In genomic region chr10:19007897-19008606, GRCm38 (mm10) we compare ENCODE assay signal across 17 mouse cellular contexts. TPM values are rescaled to one million over a fixed set of nuclear protein-coding genes. Genes with fewer than 3 reads are reported as not detected.
DNase-seq lines count a peak whose midpoint lies in the region; ATAC-seq and TF ChIP-seq lines count a peak whose summit lies in the region.
"Had no signal": no experiment of that assay in that cellular context is flagged by ENCODE, and none has a peak within 500 bp of the region (broad histone marks: within the 10 kb centered on the region; RNA-seq: fewer than 3 reads in every experiment).

No protein-coding gene starts in this region.

- in situ Hi-C loops in CH12.LX (cut with MboI; ENCODE audit: low pct_ligation_motif_present, low pct_unique_long_range_greater_than_20kb, low sequenced_read_pairs) = no loop called here

- DNase-seq in kidney, postnatal 0 days (ENCODE audit: low spot score) = no peak
- DNase-seq in CH12.LX (ENCODE audit: extremely low read depth) = no peak
- peak; percentile 16 to 18 for DNase-seq in natural killer cell, adult 2 months (ENCODE audit: low spot score in 2 of 2)
- DNase-seq in spleen, postnatal 14 days (ENCODE audit: low spot score in 2 of 2) = no peak
- DNase-seq: adrenal gland, adult 2 months; cerebellum, adult 8-10 months; lung, embryonic 14.5 days; thymus, adult 18-20 months had no signal

- dilution Hi-C loops in CH12.LX (cut with MboI; ENCODE audit: extremely low pct_ligation_motif_present, extremely low pct_unique_long_range_greater_than_20kb, low sequenced_read_pairs) = no loop called here

- no peak for TF ChIP-seq RAD21 in CH12.LX (IDR thresholded peaks at IDR 0.05; ENCODE audit: low read depth, low read length)

- H3K36me3 ChIP-seq in kidney, postnatal 0 days (ENCODE audit: insufficient read depth, low read length) = peaks cover 20% of the 10 kb centered on the region; the same call in 1 of the 2 replicates
- peaks cover 18% of the 10 kb centered on the region for H3K36me3 ChIP-seq in kidney, embryonic 16.5 days (ENCODE audit: insufficient read depth, low read length)
- H3K36me3 ChIP-seq in CH12.LX (replicated peaks in 1 of 2; ENCODE audit: control insufficient read depth in 1 of 2, insufficient read depth in 1 of 2, low read length in 1 of 2) = peaks cover 70 to 77% of the 10 kb centered on the region in 2 experiments
- H3K36me3 ChIP-seq in hindbrain, embryonic 13.5 days = peaks cover 38% of the 10 kb centered on the region

- no peaks in the 10 kb centered on the region for H3K9me3 ChIP-seq in kidney, postnatal 0 days (replicated peaks; ENCODE audit: low read length)
- H3K9me3 ChIP-seq in kidney, embryonic 16.5 days (ENCODE audit: low read length) = no peaks in the 10 kb centered on the region
- no peaks in the 10 kb centered on the region for H3K9me3 ChIP-seq in CH12.LX (replicated peaks; ENCODE audit: low read length)
- no peaks in the 10 kb centered on the region for H3K9me3 ChIP-seq in hindbrain, embryonic 13.5 days
- H3K9me3 ChIP-seq: forebrain, embryonic 15.5 days; heart, embryonic 15.5 days; limb, embryonic 13.5 days; midbrain, embryonic 13.5 days had no signal

- no peak overlapping the region for H3K4me3 ChIP-seq in kidney, postnatal 0 days (replicated peaks; ENCODE audit: low read depth, low read length)
- H3K4me3 ChIP-seq in kidney, embryonic 16.5 days (ENCODE audit: low read length) = no peak overlapping the region
- H3K4me3 ChIP-seq in CH12.LX (replicated peaks in 1 of 3; ENCODE audit: low read depth in 2 of 3, low read length in 2 of 3, poor library complexity in 1 of 3) = peak overlapping the region; percentile 49 to 68 (median 61)
- no peak overlapping the region for H3K4me3 ChIP-seq in bone marrow macrophage, adult 2 months (ENCODE audit: insufficient read depth, low read length)
- no peak overlapping the region for H3K4me3 ChIP-seq in hindbrain, embryonic 13.5 days
- H3K4me3 ChIP-seq: forebrain, embryonic 15.5 days; heart, embryonic 15.5 days; limb, embryonic 13.5 days; midbrain, embryonic 13.5 days had no signal

- H3K27ac ChIP-seq in kidney, postnatal 0 days = peak overlapping the region; percentile 25; the same call in 1 of the 2 replicates
- no peak overlapping the region; the same call in 1 of the 2 replicates for H3K27ac ChIP-seq in kidney, embryonic 16.5 days (ENCODE audit: low read length)
- H3K27ac ChIP-seq in CH12.LX (ENCODE audit: insufficient read depth, low read depth) = peak overlapping the region; percentile 97
- H3K27ac ChIP-seq in bone marrow macrophage, adult 2 months (ENCODE audit: insufficient read depth, low read depth, low read length) = peak overlapping the region; percentile 78
- H3K27ac ChIP-seq in hindbrain, embryonic 13.5 days = no peak overlapping the region
- H3K27ac ChIP-seq: forebrain, embryonic 15.5 days; heart, embryonic 15.5 days; hindbrain, embryonic 14.5 days; limb, embryonic 13.5 days; midbrain, embryonic 13.5 days had no signal

- no peak for TF ChIP-seq EP300 in CH12.LX (IDR thresholded peaks at IDR 0.05; ENCODE audit: low read length)

- ATAC-seq in kidney, postnatal 0 days (replicated peaks; ENCODE audit: low FRiP score, low read depth) = no peak
- ATAC-seq in kidney, embryonic 16.5 days (ENCODE audit: low FRiP score, low TSS enrichment) = no peak
- no peak for ATAC-seq in hindbrain, embryonic 13.5 days (ENCODE audit: low FRiP score)
- ATAC-seq: CD4-positive, CD25-positive, alpha-beta regulatory T cell, adult 4 months; forebrain, embryonic 15.5 days; midbrain, embryonic 13.5 days had no signal

- no peak for TF ChIP-seq CTCF in kidney, postnatal 0 days (IDR thresholded peaks at IDR 0.05; ENCODE audit: low read depth)
- TF ChIP-seq CTCF in CH12.LX (conservative IDR thresholded peaks at IDR 0.05 in 1 of 2, IDR thresholded peaks at IDR 0.05 in 1 of 2; ENCODE audit: low read depth in 2 of 2, low read length in 2 of 2) = no peak
- no peak for TF ChIP-seq CTCF in bone marrow macrophage, adult 2 months (IDR thresholded peaks at IDR 0.05; ENCODE audit: low read depth, low read length)

- 79% methylated on average over 8 of the region's 8 CpGs for WGBS in kidney, postnatal 0 days
- WGBS in kidney, embryonic 16.5 days = 78% methylated on average over 8 of the region's 8 CpGs
- WGBS in hindbrain, embryonic 13.5 days = 85% methylated on average over 8 of the region's 8 CpGs

- H3K27me3 ChIP-seq in kidney, postnatal 0 days (ENCODE audit: insufficient read depth, low read length) = no peaks in the 10 kb centered on the region
- H3K27me3 ChIP-seq in kidney, embryonic 16.5 days (ENCODE audit: insufficient read depth, low read length) = no peaks in the 10 kb centered on the region
- no peaks in the 10 kb centered on the region for H3K27me3 ChIP-seq in CH12.LX (replicated peaks)
- H3K27me3 ChIP-seq in hindbrain, embryonic 13.5 days = no peaks in the 10 kb centered on the region
- H3K27me3 ChIP-seq: forebrain, embryonic 15.5 days; heart, embryonic 15.5 days; limb, embryonic 13.5 days; midbrain, embryonic 13.5 days had no signal

- H3K9ac ChIP-seq in kidney, postnatal 0 days (ENCODE audit: low read depth, low read length) = no peak overlapping the region
- H3K9ac ChIP-seq in kidney, embryonic 16.5 days (replicated peaks; ENCODE audit: low read length) = no peak overlapping the region
- H3K9ac ChIP-seq in CH12.LX (ENCODE audit: insufficient read depth, low read depth) = peak overlapping the region; percentile 79
- H3K9ac ChIP-seq in hindbrain, embryonic 13.5 days = no peak overlapping the region
- H3K9ac ChIP-seq: forebrain, embryonic 15.5 days; heart, embryonic 15.5 days; hindbrain, embryonic 14.5 days; limb, embryonic 13.5 days; lung, embryonic 14.5 days; midbrain, embryonic 13.5 days had no signal

- H3K4me2 ChIP-seq in kidney, postnatal 0 days (ENCODE audit: low read length) = no peak overlapping the region
- H3K4me2 ChIP-seq in kidney, embryonic 16.5 days (replicated peaks; ENCODE audit: low read depth, low read length) = no peak overlapping the region
- peak overlapping the region; percentile 57 for H3K4me2 ChIP-seq in CH12.LX (ENCODE audit: insufficient read depth, low read depth, poor library complexity, severe bottlenecking)
- H3K4me2 ChIP-seq in hindbrain, embryonic 13.5 days = no peak overlapping the region
- H3K4me2 ChIP-seq: forebrain, embryonic 15.5 days; heart, embryonic 15.5 days; hindbrain, embryonic 14.5 days; limb, embryonic 13.5 days; lung, embryonic 14.5 days; midbrain, embryonic 13.5 days had no signal

- TF ChIP-seq POLR2A in CH12.LX (IDR thresholded peaks at IDR 0.05; ENCODE audit: low read depth, low read length) = peak; percentile 16; the same call in 1 of the 2 replicates
- TF ChIP-seq POLR2A in bone marrow macrophage, adult 2 months (IDR thresholded peaks at IDR 0.05; ENCODE audit: borderline replicate concordance, low read depth, low read length) = no peak

- H3K4me1 ChIP-seq in kidney, postnatal 0 days (replicated peaks; ENCODE audit: insufficient read depth, low read length) = no peaks in the 10 kb centered on the region
- 0 out of 2 replicates have a peak, but pooled peaks cover 5% of the 10 kb centered on the region for H3K4me1 ChIP-seq in kidney, embryonic 16.5 days (ENCODE audit: insufficient read depth, low read length)
- H3K4me1 ChIP-seq in CH12.LX (ENCODE audit: control insufficient read depth in 1 of 2, insufficient read depth in 2 of 2) = peaks cover 21 to 50% of the 10 kb centered on the region in 2 experiments
- H3K4me1 ChIP-seq in bone marrow macrophage, adult 2 months (ENCODE audit: control insufficient read depth, insufficient read depth, low read length) = peaks cover 37% of the 10 kb centered on the region
- no peaks in the 10 kb centered on the region for H3K4me1 ChIP-seq in hindbrain, embryonic 13.5 days (replicated peaks)
- H3K4me1 ChIP-seq: forebrain, embryonic 15.5 days; limb, embryonic 13.5 days; midbrain, embryonic 13.5 days had no signal

- H3K79me2 ChIP-seq in CH12.LX (replicated peaks; ENCODE audit: control insufficient read depth, extremely low read depth, insufficient read depth, poor library complexity, severe bottlenecking) = peaks cover 90% of the 10 kb centered on the region

TF ChIP-seq in CH12.LX, 34 proteins besides CTCF, POLR2A, EP300 and RAD21:
- TF ChIP-seq NELFE (IDR thresholded peaks at IDR 0.05; ENCODE audit: low read depth, low read length) (no peak), IRF4 (IDR thresholded peaks at IDR 0.05; ENCODE audit: low read depth, low read length) (no peak), UBTF (IDR thresholded peaks at IDR 0.05; ENCODE audit: low read depth, low read length) (0 out of 2 replicates have a peak, but pooled peaks have one; percentile 53), JUND (conservative IDR thresholded peaks at IDR 0.05; ENCODE audit: low read depth, low read length) (no peak), MYC (IDR thresholded peaks at IDR 0.05; ENCODE audit: low read depth, low read length) (peak; percentile 36; the same call in 1 of the 2 replicates), ZMIZ1 (IDR thresholded peaks at IDR 0.05; ENCODE audit: low read depth, low read length) (no peak), CHD1 (IDR thresholded peaks at IDR 0.05; ENCODE audit: low read depth, low read length) (peak; percentile 68; the same call in 1 of the 2 replicates), HCFC1 (IDR thresholded peaks at IDR 0.05; ENCODE audit: low read depth, low read length) (no peak), MAFK (IDR thresholded peaks at IDR 0.05; ENCODE audit: insufficient replicate concordance, low read length) (no peak), MXI1 (IDR thresholded peaks at IDR 0.05; ENCODE audit: low read depth, low read length) (peak; percentile 14; the same call in 1 of the 2 replicates)
TF ChIP-seq in CH12.LX: peak in this region for 4.

RNA-seq across cellular contexts. Expression of gene Tnfaip3, which starts 7.4 kb away (rescaled TPM):
- 2.5 and 2.6 TPM in 2 replicates for polyA plus RNA-seq in kidney, postnatal 0 days (2015; fragmentation: Nextera tagmentation; extraction: Ambion mirVana)
- 2.6 and 3.5 TPM in 2 replicates for polyA plus RNA-seq in kidney, embryonic 16.5 days (2015; fragmentation: Nextera tagmentation; extraction: Ambion mirVana)
- total RNA-seq in CH12.LX (2012; rRNA removed) (65.3 and 95.3 TPM in 2 replicates), CH12.LX (2014; rRNA removed) (38.8 and 51.7 TPM in 2 replicates)
- 21.4 and 24.6 TPM in 2 replicates for polyA plus RNA-seq in CH12.LX (2012; ENCODE audit: insufficient read length, low read depth)
- polyA plus RNA-seq in bone marrow macrophage, adult 2 months (2012; ENCODE audit: insufficient read depth, insufficient read length, missing spikeins) = 17.3 and 19.3 TPM in 2 replicates
- 1.9 and 2.1 TPM in 2 replicates for polyA plus RNA-seq in hindbrain, embryonic 13.5 days (2015; fragmentation: Nextera tagmentation; extraction: Ambion mirVana)

Comparison
In these comparisons a context has a peak if more than half of its experiments do, and no peak if none do; other contexts are left out.
1. H3K27ac ChIP-seq: peak in kidney, postnatal 0 days (single experiment), CH12.LX (single experiment) and bone marrow macrophage, adult 2 months (single experiment); none in kidney, embryonic 16.5 days (single experiment) and hindbrain, embryonic 13.5 days (single experiment).
2. DNase-seq: peak in natural killer cell, adult 2 months (2 of 2); none in kidney, postnatal 0 days (single experiment), CH12.LX (single experiment) and spleen, postnatal 14 days (0 of 2).
3. H3K4me3 ChIP-seq: peak in CH12.LX (3 of 3); none in kidney, postnatal 0 days (single experiment), kidney, embryonic 16.5 days (single experiment), bone marrow macrophage, adult 2 months (single experiment) and hindbrain, embryonic 13.5 days (single experiment).